9 mouse cellular contexts compared by ENCODE assay signal in the genomic region with DNA sequence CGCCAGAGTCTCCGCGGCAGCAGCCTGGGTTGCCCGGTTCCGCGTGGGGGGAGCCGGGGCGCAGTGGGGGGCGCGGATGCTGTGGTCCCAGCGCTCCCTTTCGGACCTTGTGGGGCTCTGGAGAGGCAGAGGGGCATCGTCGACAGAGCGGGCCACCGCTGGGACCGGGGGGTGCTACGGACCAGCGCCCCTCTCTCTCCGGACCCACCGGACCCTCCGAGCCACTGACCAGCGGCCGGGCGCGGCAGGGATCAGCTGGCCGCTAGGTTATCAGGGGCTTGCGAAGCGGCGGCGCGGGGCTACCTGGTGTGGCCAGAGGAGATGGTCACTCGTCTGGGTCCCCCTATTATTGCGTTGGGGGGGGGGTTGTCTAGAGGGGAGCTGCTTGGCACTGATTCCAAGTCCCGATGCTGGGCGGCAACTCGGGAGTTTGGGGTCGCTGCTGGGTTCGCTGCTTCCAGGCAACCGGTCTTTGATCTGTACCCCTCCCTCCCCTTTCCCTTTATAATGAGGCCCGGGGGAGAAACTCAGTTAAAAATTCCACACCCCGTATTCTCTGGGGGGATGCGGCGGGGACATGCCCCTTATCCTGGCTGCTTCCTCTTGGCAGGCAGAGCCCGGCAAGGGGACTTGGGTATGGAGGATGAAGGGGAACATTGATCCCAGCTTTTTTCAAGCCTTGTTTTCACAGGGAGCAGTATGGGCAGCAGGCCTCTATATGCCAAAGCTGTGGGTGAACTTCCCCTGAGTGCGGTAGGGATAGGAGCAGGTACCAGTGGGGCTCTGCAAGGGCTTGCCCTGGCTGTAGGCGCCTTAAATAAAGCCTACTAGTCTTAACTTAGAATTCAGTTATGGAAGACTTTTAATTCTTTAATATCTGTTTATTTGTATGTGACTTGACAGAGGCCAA. TPM values are rescaled to one million over a fixed set of nuclear protein-coding genes. Genes with fewer than 3 reads are reported as not detected.
A peak's percentile ranks its signal among the peaks of the same experiment; 100 is the strongest.
DNase-seq lines count a peak whose midpoint lies in the region; ATAC-seq and TF ChIP-seq lines count a peak whose summit lies in the region.
"Had no signal": no experiment of that assay in that cellular context is flagged by ENCODE, and none has a peak within 500 bp of the region (broad histone marks: within the 10 kb centered on the region; RNA-seq: fewer than 3 reads in every experiment).

No protein-coding gene starts in this region.

- H3K36me3 ChIP-seq in intestine, postnatal 0 days (ENCODE audit: control insufficient read depth, insufficient read depth) = no peaks in the 10 kb centered on the region
- no peaks in the 10 kb centered on the region for H3K36me3 ChIP-seq in midbrain, embryonic 14.5 days (ENCODE audit: control insufficient read depth, insufficient read depth, low read length)

- H3K4me2 ChIP-seq in intestine, postnatal 0 days (replicated peaks; ENCODE audit: low read depth) = peak overlapping the region; percentile 69
- H3K4me2 ChIP-seq in midbrain, embryonic 14.5 days (ENCODE audit: low read length) = peak overlapping the region; percentile 69

- ATAC-seq in frontal cortex, adult (ENCODE audit: low TSS enrichment) = 0 out of 2 replicates have a peak, but pooled peaks have one; percentile 0
- no peak for ATAC-seq in intestine, postnatal 0 days
- peak; percentile 48 for ATAC-seq in midbrain, embryonic 14.5 days (ENCODE audit: low FRiP score, low TSS enrichment)

- H3K27me3 ChIP-seq in intestine, postnatal 0 days (replicated peaks; ENCODE audit: control insufficient read depth, insufficient read depth, low read length) = peaks cover 32% of the 10 kb centered on the region
- no peaks in the 10 kb centered on the region for H3K27me3 ChIP-seq in midbrain, embryonic 14.5 days (ENCODE audit: control insufficient read depth, insufficient read depth, low read length)

- no peak overlapping the region for H3K9ac ChIP-seq in intestine, postnatal 0 days (ENCODE audit: low read depth, low read length)
- H3K9ac ChIP-seq in midbrain, embryonic 14.5 days (replicated peaks; ENCODE audit: low read length) = peak overlapping the region; percentile 99

- peak overlapping the region; percentile 43 for H3K4me3 ChIP-seq in intestine, postnatal 0 days (ENCODE audit: low read depth, low read length)
- H3K4me3 ChIP-seq in midbrain, embryonic 14.5 days (replicated peaks; ENCODE audit: low read depth, low read length) = peak overlapping the region; percentile 90

- no peaks in the 10 kb centered on the region for H3K9me3 ChIP-seq in intestine, postnatal 0 days (ENCODE audit: control insufficient read depth)
- H3K9me3 ChIP-seq in midbrain, embryonic 14.5 days (ENCODE audit: control insufficient read depth, low read length) = no peaks in the 10 kb centered on the region

- WGBS in intestine, postnatal 0 days = 7% methylated on average over 32 of the region's 47 CpGs
- 1% methylated on average over 47 of the region's 47 CpGs for WGBS in midbrain, embryonic 14.5 days

- TF ChIP-seq CTCF in intestine, postnatal 0 days (IDR thresholded peaks at IDR 0.05; ENCODE audit: low read depth) = no peak

- H3K27ac ChIP-seq in intestine, postnatal 0 days (ENCODE audit: low read depth, low read length) = no peak overlapping the region
- peak overlapping the region; percentile 98 for H3K27ac ChIP-seq in midbrain, embryonic 14.5 days (replicated peaks; ENCODE audit: low read depth, low read length)
- H3K27ac ChIP-seq: macrophage had no signal

- H3K4me1 ChIP-seq in intestine, postnatal 0 days (replicated peaks; ENCODE audit: control insufficient read depth, insufficient read depth, low read length) = no peaks in the 10 kb centered on the region
- H3K4me1 ChIP-seq in midbrain, embryonic 14.5 days (ENCODE audit: control insufficient read depth, insufficient read depth, low read length) = peaks cover 35% of the 10 kb centered on the region

- DNase-seq in frontal cortex, postnatal 25 days (ENCODE audit: low spot score in 2 of 2) = no peak
- DNase-seq in spleen, postnatal 4 days (ENCODE audit: low spot score in 2 of 2) = peak; percentile 10 to 57
- DNase-seq in spleen, adult 12 weeks (ENCODE audit: low spot score) = no peak
- DNase-seq in midbrain, embryonic 14.5 days = peak; percentile 77
- DNase-seq in kidney, adult 9 months = no peak
- no peak for DNase-seq in Muller cell, postnatal 12 days (ENCODE audit: inconsistent ontology term)

RNA-seq across cellular contexts. Expression of a gene that starts 1.0 kb away (rescaled TPM):
- polyA plus RNA-seq in intestine, postnatal 0 days (2015; fragmentation: Nextera tagmentation; extraction: Ambion mirVana) = 4.1 and 4.3 TPM in 2 replicates
- 181 and 184 TPM in 2 replicates for polyA plus RNA-seq in midbrain, embryonic 14.5 days (2014; fragmentation: Nextera tagmentation; extraction: Ambion mirVana)
- polyA plus RNA-seq: macrophage had no signal

Comparison
In these comparisons a context has a peak if more than half of its experiments do, and no peak if none do; other contexts are left out.
1. DNase-seq: peak in spleen, postnatal 4 days (2 of 2) and midbrain, embryonic 14.5 days (single experiment); none in frontal cortex, postnatal 25 days (0 of 2), spleen, adult 12 weeks (single experiment), kidney, adult 9 months (single experiment) and Muller cell, postnatal 12 days (single experiment).
2. RNA of a gene that starts 1.0 kb away (polyA plus RNA-seq): 181 to 184 TPM in midbrain, embryonic 14.5 days; 4.1 to 4.3 TPM in intestine, postnatal 0 days; every median in the first group is over 10 times any median in the second.